Mouse (Mus musculus) monocyte, adult 59 days (primary cell): ENCODE measurements around the gene Gm6509. TPM values are rescaled to one million over a fixed set of nuclear protein-coding genes. Genes with fewer than 3 reads are reported as not detected.

Experiments used
- total RNA-seq, 2 experiments: library from RNA; stranded (reverse); gene quantifications; one replicate each; pipeline ENCODE4 v1.2.4; 2023

The Gm6509 gene
- not detected for total RNA-seq

GRCm38 (mm10) chr5:94623679-94624078 is at the start of gene Gm6509:
TSS of gene Gm6509 (plus strand) at chr5:94623979.

GRCm38 (mm10) chr5:94616242-94616641 is 7.5 kb upstream of the Gm6509 start, which contains the start of gene Gm3147:
TSS of gene Gm3147 (minus strand) at chr5:94616342.

GRCm38 (mm10) chr5:94648082-94648481 is 24.3 kb downstream of the Gm6509 start, which contains the start of gene Gm6205:
TSS of gene Gm6205 (plus strand) at chr5:94648382.

Other genes with a start within 250 kb of the Gm6509 start
- not detected for gene Gm7682, start 178.2 kb upstream of the Gm6509 start, total RNA-seq
- gene Gm3139, start 97.7 kb upstream of the Gm6509 start, total RNA-seq = not detected
- not detected for gene Gm3147, start 7.6 kb upstream of the Gm6509 start, total RNA-seq
- not detected for gene Gm6205, start 24.4 kb downstream of the Gm6509 start, total RNA-seq
- not detected for gene Gm3183, start 241.5 kb downstream of the Gm6509 start, total RNA-seq